Comparison of ENCODE assay signal across 8 mouse cellular contexts in the genomic region with DNA sequence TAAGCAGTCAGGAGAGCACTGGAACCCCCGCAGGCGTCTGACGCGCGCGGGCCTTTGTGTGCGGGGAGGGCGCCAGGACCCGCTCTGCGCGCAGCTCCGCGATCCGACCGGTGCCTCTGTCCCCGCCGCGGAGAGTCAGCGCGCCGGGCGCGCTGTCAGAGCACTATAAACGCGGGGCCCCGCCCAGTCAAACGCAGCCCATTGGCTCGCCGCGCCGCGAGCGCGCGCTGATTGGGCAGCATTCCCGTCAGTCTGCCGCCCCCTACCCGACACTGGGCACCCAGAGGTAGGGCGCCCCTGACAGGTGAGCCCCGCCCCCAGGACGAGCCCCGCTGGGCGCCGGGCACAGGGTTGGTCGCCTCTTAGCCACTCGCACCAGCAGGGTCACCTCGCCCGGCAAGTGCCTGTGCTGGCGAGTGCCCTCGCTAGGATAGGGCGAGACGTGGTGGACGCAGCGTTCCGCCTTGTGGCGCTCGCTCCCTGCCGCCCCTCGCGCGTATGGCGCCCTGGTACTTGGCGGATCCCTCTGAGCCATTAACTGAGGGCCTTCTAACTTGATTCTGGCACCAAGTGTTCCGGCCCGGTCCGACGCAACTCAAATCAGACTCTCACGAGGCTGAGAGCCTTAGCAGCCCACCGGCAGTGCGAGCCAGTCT. TPM values are rescaled to one million over a fixed set of nuclear protein-coding genes. Genes with fewer than 3 reads are reported as not detected.
A peak's percentile ranks its signal among the peaks of the same experiment; 100 is the strongest.
DNase-seq lines count a peak whose midpoint lies in the region; ATAC-seq and TF ChIP-seq lines count a peak whose summit lies in the region.

TSS of gene Efnb2 (minus strand) at position 140 of the 656 bp plus-strand sequence.

- ATAC-seq in lung, embryonic 15.5 days (ENCODE audit: borderline replicate concordance, extremely low read depth, low FRiP score, low TSS enrichment) = peak; percentile 93

- no peaks in the 10 kb centered on the region for H3K27me3 ChIP-seq in hindbrain, embryonic 10.5 days (ENCODE audit: insufficient read depth, poor library complexity, severe bottlenecking)
- no peaks in the 10 kb centered on the region for H3K27me3 ChIP-seq in lung, embryonic 15.5 days

- TF ChIP-seq CTCF in olfactory bulb, adult 2 months (IDR thresholded peaks at IDR 0.05; ENCODE audit: insufficient read depth, low read depth, low read length) = no peak

- H3K36me3 ChIP-seq in hindbrain, embryonic 10.5 days = peaks cover 30% of the 10 kb centered on the region
- peaks cover 9% of the 10 kb centered on the region; the same call in 1 of the 2 replicates for H3K36me3 ChIP-seq in lung, embryonic 15.5 days

- H3K4me3 ChIP-seq in hindbrain, embryonic 10.5 days = peak within 1 kb of the TSS; percentile 98
- peak within 1 kb of the TSS; percentile 96 for H3K4me3 ChIP-seq in lung, embryonic 15.5 days
- H3K4me3 ChIP-seq in olfactory bulb, adult 2 months (ENCODE audit: insufficient read depth, low read depth, low read length) = peak within 1 kb of the TSS; percentile 72

- TF ChIP-seq POLR2A in olfactory bulb, adult 2 months (IDR thresholded peaks at IDR 0.05; ENCODE audit: insufficient read depth, low read depth, low read length) = peak; percentile 98

- H3K9me3 ChIP-seq in hindbrain, embryonic 10.5 days = no peaks in the 10 kb centered on the region
- no peaks in the 10 kb centered on the region for H3K9me3 ChIP-seq in lung, embryonic 15.5 days

- H3K4me2 ChIP-seq in lung, embryonic 15.5 days = peak within 1 kb of the TSS; percentile 89

- H3K9ac ChIP-seq in lung, embryonic 15.5 days = peak within 1 kb of the TSS; percentile 96

- under 1% methylated on average over 70 of the region's 70 CpGs for WGBS in hindbrain, embryonic 10.5 days
- 3% methylated on average over 70 of the region's 70 CpGs for WGBS in lung, embryonic 15.5 days
- under 1% methylated on average over 70 of the region's 70 CpGs for WGBS in olfactory bulb, adult 2 months

- peak; percentile 97 for DNase-seq in NIH3T3 (ENCODE audit: low read depth)
- DNase-seq in cerebellum, adult 9-11 months = peak; percentile 78
- peak; percentile 93 to 98 for DNase-seq in frontal cortex, adult 2 months (ENCODE audit: extremely low spot score in 1 of 2, low spot score in 1 of 2)
- peak; percentile 96 for DNase-seq in hindbrain, embryonic 10.5 days (ENCODE audit: low spot score)
- DNase-seq in layer of hippocampus, adult 9-10 months (ENCODE audit: low spot score) = peak; percentile 93
- peak; percentile 88 to 92 for DNase-seq in thymus, adult 18-20 months

- peak within 1 kb of the TSS; percentile 98 for H3K27ac ChIP-seq in hindbrain, embryonic 10.5 days
- H3K27ac ChIP-seq in lung, embryonic 15.5 days = peak within 1 kb of the TSS; percentile 91
- peak within 1 kb of the TSS; percentile 18 for H3K27ac ChIP-seq in olfactory bulb, adult 2 months (ENCODE audit: insufficient read depth, low read depth, low read length)

- peaks cover 30% of the 10 kb centered on the region for H3K4me1 ChIP-seq in hindbrain, embryonic 10.5 days (replicated peaks)
- H3K4me1 ChIP-seq in lung, embryonic 15.5 days = peaks cover 27% of the 10 kb centered on the region
- peaks cover 4% of the 10 kb centered on the region; the same call in 1 of the 2 replicates for H3K4me1 ChIP-seq in olfactory bulb, adult 2 months (ENCODE audit: control insufficient read depth, insufficient read depth, low read length)

RNA-seq across cellular contexts. Expression of gene Efnb2, which starts in this region (rescaled TPM):
- 26.4 and 41.4 TPM in 2 replicates for polyA plus RNA-seq in frontal cortex, adult 2 months (2012; rRNA removed)
- polyA plus RNA-seq in hindbrain, embryonic 10.5 days (2016; fragmentation: Nextera tagmentation; extraction: Ambion mirVana) = 33.8 and 34.7 TPM in 2 replicates
- polyA plus RNA-seq in lung, embryonic 15.5 days (2015; fragmentation: Nextera tagmentation; extraction: Ambion mirVana) = 25.7 and 26.2 TPM in 2 replicates
- not detected in 2 replicates for polyA plus RNA-seq in olfactory bulb, adult 2 months (2012; ENCODE audit: insufficient read depth, insufficient read length, low replicate concordance, missing spikeins)

Comparison
In these comparisons a context has a peak if more than half of its experiments do, and no peak if none do; other contexts are left out.
1. Peak in every context shown above with its lines: DNase-seq, ATAC-seq, H3K4me3 ChIP-seq and H3K27ac ChIP-seq.
2. RNA of gene Efnb2 (polyA plus RNA-seq): 26.4 to 41.4 TPM in frontal cortex, adult 2 months, 33.8 to 34.7 TPM in hindbrain, embryonic 10.5 days and 25.7 to 26.2 TPM in lung, embryonic 15.5 days; not detected in olfactory bulb, adult 2 months; every median in the first group is over 10 times any median in the second.
3. H3K27ac ChIP-seq: peak in every context shown above with its lines; median percentile 98 in hindbrain, embryonic 10.5 days; 91 in lung, embryonic 15.5 days; 18 in olfactory bulb, adult 2 months.